ENCODE assay signal across 10 mouse cellular contexts in genomic region chr1:61074127-61074526, GRCm38 (mm10).
"Had no signal": no experiment of that assay in that cellular context is flagged by ENCODE, and none has a peak within 500 bp of the region (broad histone marks: within the 10 kb centered on the region; RNA-seq: fewer than 3 reads in every experiment).

No protein-coding gene starts in this region.

- ATAC-seq: hindbrain, postnatal 0 days had no signal

- DNase-seq: kidney, adult 11 months; kidney, adult 9 months; kidney, postnatal 36 days; left cerebral cortex, postnatal 4 days; lung, adult 18-20 months; midbrain, embryonic 14.5 days; right cerebral cortex, postnatal 25 days; thymus, adult 2 months; thymus, postnatal 25 days had no signal
